Mouse (Mus musculus) ES-E14 (cell line): ENCODE results near the gene Foxp4. TPM values are rescaled to one million over a fixed set of nuclear protein-coding genes. Genes with fewer than 3 reads are reported as not detected.

Source experiments
- DNase-seq: peaks from one replicate; pipeline ENCODE4 v3.0.0-alpha.2; 2013; ENCODE audit warnings: low read depth, low spot score
- H3K27ac ChIP-seq: 2 replicates; pipeline ENCODE4 v1.5.1; 2012; ENCODE audit warnings: low read depth, mild to moderate bottlenecking, low read length, moderate library complexity, mixed read lengths; ENCODE audit not compliant: poor library complexity, insufficient read depth, severe bottlenecking
- H3K36me3 ChIP-seq: 2 replicates; pipeline ENCODE4 v1.6.1; 2012; ENCODE audit warnings: mild to moderate bottlenecking, low read length, moderate library complexity, mixed read lengths; ENCODE audit not compliant: control insufficient read depth, poor library complexity, insufficient read depth, severe bottlenecking
- H3K4me1 ChIP-seq, 2 experiments: fragments of 150-350 bp in 1 of 2; sonication (generic) in 1 of 2; 2 replicates each; pipeline ENCODE4 v1.6.1; 2012; ENCODE audit warnings: low read length in 2 of 2, mild to moderate bottlenecking in 1 of 2, mixed read lengths in 1 of 2; ENCODE audit not compliant: control insufficient read depth in 2 of 2, insufficient read depth in 2 of 2, poor library complexity in 1 of 2
- H3K4me3 ChIP-seq, 2 experiments: fragments of 150-350 bp in 1 of 2; sonication (generic) in 1 of 2; 2 replicates each; pipeline ENCODE4 v1.5.1; 2012; ENCODE audit warnings: low read length in 2 of 2, low read depth in 1 of 2, mild to moderate bottlenecking in 1 of 2, mixed read lengths in 1 of 2; ENCODE audit not compliant: insufficient read depth in 1 of 2, poor library complexity in 1 of 2, severe bottlenecking in 1 of 2
- H3K9ac ChIP-seq: 2 replicates; pipeline ENCODE4 v1.6.1; 2012; ENCODE audit warnings: low read depth, mild to moderate bottlenecking, low read length, mixed read lengths; ENCODE audit not compliant: poor library complexity, insufficient read depth, severe bottlenecking
- H3K9me3 ChIP-seq: fragments of 150-350 bp; sonication (generic); 2 replicates; pipeline ENCODE4 v1.6.1; 2012; ENCODE audit warnings: low read depth, mild to moderate bottlenecking, low read length; ENCODE audit not compliant: control insufficient read depth, insufficient read depth
- CHD2 ChIP-seq: IDR thresholded peaks from 2 replicates; pipeline ENCODE4 v1.6.1; 2014; ENCODE audit warnings: mild to moderate bottlenecking, low read depth, low read length, inconsistent platforms
- HCFC1 ChIP-seq: IDR thresholded peaks from 2 replicates; pipeline ENCODE4 v1.6.1; 2012; ENCODE audit warnings: low read length, inconsistent platforms, borderline replicate concordance; ENCODE audit not compliant: insufficient read depth
- MAFK ChIP-seq: IDR thresholded peaks from 2 replicates; pipeline ENCODE4 v1.6.1; 2014; ENCODE audit warnings: mild to moderate bottlenecking, low read depth, low read length, inconsistent platforms; ENCODE audit not compliant: insufficient read depth
- ZC3H11A ChIP-seq: IDR thresholded peaks from 2 replicates; pipeline ENCODE4 v1.6.1; 2012; ENCODE audit warnings: low read depth, mild to moderate bottlenecking, inconsistent platforms, low read length, borderline replicate concordance
- ZNF384 ChIP-seq: IDR thresholded peaks from 2 replicates; pipeline ENCODE4 v1.6.1; 2012; ENCODE audit warnings: low read depth, low read length, inconsistent platforms
- in situ Hi-C, 2 experiments: fragments of 600-800 bp; cut with MboI; formaldehyde crosslinking; loops; one replicate each; pipeline ENCODE4 v1.15.1; 2025; ENCODE audit warnings: low sequenced_read_pairs in 2 of 2, inconsistent platforms in 1 of 2; ENCODE audit not compliant: unreplicated experiment in 2 of 2
- total RNA-seq: library from RNA; depleted of rRNA; stranded (reverse); fragments of 300-350 nt; gene quantifications from 2 replicates; pipeline ENCODE4 v1.2.3, GENCODE M21; 2012; rRNA removed

Foxp4 gene
- total RNA-seq, 1 experiment = 25.2 TPM

DNA sequence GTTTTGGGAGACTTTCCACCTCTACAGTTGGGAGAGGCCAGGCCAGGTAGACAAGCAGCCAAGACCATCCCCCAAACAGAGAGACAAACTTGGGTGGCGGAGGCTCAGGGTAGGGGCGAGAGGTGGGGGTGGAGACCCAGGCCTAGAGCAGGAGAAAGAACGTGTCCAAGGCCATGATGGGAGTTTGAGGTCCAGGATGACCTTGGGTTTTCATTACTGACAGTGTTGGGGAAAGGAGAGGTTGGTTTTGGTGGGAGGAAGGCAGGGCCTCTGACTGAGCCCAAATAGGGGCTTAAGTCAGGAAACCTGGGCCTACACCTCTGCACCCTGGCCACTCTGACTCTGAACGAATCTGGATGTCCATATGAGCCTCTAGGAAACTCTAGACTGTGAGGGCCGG, 92.7 kb downstream of the Foxp4 start:
- no peak overlapping the region for H3K4me3 ChIP-seq
- H3K36me3 ChIP-seq = peaks cover 3% of the 10 kb centered on the region; the same call in 1 of the 2 replicates
- no peaks in the 10 kb centered on the region for H3K9me3 ChIP-seq
- H3K4me1 ChIP-seq = peaks cover 0 to 11% of the 10 kb centered on the region in 2 experiments; a peak in 2 of 4 replicates
- in situ Hi-C loops = no loop called here
- no peak overlapping the region for H3K9ac ChIP-seq
- peak overlapping the region; percentile 5; the same call in 1 of the 2 replicates for H3K27ac ChIP-seq
- DNase-seq = no peak
- TF ChIP-seq MAFK (no peak), CHD2 (no peak), ZC3H11A (no peak), ZNF384 (no peak), HCFC1 (no peak)

DNA sequence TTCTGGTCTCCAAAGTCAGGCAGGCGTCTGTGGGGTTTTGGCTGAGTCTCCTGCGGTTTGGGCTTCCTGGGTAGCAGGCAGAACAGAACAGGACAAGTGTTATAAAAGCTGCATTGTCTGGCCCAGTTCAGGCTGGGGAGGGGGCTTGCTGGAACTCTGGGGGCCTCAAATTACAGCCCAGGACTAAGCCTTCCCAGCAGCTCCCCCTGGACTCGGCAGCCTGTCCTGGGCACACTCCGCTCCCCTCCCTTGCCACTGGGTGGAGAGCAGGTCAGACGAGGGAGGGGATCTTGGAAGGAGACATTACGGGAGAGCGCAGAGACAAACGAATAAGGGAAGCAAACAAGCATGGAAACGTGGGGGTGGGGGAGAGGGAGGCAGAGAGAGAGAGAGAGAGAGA, 93.3 kb downstream of the Foxp4 start:
- Histone ChIP-seq H3K9me3 (no peaks in the 10 kb centered on the region), H3K4me3 (no peak overlapping the region), H3K4me1 (peaks cover 0 to 11% of the 10 kb centered on the region in 2 experiments; a peak in 2 of 4 replicates), H3K27ac (no peak overlapping the region), H3K36me3 (peaks cover 3% of the 10 kb centered on the region; the same call in 1 of the 2 replicates), H3K9ac (no peak overlapping the region)
- in situ Hi-C loops = no loop called here
- TF ChIP-seq CHD2 = no peak
- TF ChIP-seq ZNF384 = no peak
- TF ChIP-seq ZC3H11A = no peak
- TF ChIP-seq MAFK = no peak
- TF ChIP-seq HCFC1 = no peak
- DNase-seq = no peak

DNA sequence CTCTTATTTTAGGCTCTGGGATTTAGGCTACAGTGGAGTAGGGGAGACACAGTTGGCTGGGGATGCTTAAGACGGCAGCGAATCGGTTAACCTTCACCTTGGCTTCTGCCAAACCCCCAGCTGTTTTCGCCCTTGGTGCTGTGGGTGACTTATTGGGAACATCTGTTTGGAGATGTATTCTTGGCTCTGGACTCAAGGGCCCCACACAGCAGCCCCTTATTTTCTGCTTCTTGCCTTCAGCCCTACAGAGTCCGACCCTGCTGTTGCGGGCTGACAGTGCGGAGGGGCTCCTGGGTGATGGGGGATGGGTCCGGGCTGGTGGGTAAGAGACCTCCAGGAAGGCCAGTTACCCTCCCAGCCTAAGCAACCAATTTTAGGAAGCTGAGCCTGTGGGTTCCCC, 103.1 kb downstream of the Foxp4 start:
- Histone ChIP-seq H3K4me1 (peaks cover 7 to 17% of the 10 kb centered on the region in 2 experiments), H3K36me3 (peaks cover 2% of the 10 kb centered on the region; the same call in 1 of the 2 replicates), H3K9ac (no peak overlapping the region), H3K9me3 (no peaks in the 10 kb centered on the region), H3K27ac (no peak overlapping the region), H3K4me3 (no peak overlapping the region)
- no peak for DNase-seq
- in situ Hi-C loops = no loop called here
- TF ChIP-seq ZNF384 (no peak), HCFC1 (no peak), ZC3H11A (no peak), MAFK (no peak), CHD2 (no peak)

GRCm38 (mm10) chr17:47818038-47818725, 106.3 kb downstream of the Foxp4 start:
- H3K9ac ChIP-seq = no peak overlapping the region
- H3K4me1 ChIP-seq = peaks cover 5 to 41% of the 10 kb centered on the region in 2 experiments
- H3K36me3 ChIP-seq = peaks cover 5% of the 10 kb centered on the region; the same call in 1 of the 2 replicates
- H3K9me3 ChIP-seq = no peaks in the 10 kb centered on the region
- in situ Hi-C loops = no loop called here
- DNase-seq = no peak
- H3K27ac ChIP-seq = peak overlapping the region; percentile 45
- TF ChIP-seq CHD2 = no peak
- no peak for TF ChIP-seq HCFC1
- TF ChIP-seq MAFK = no peak
- no peak for TF ChIP-seq ZNF384
- TF ChIP-seq ZC3H11A = no peak
- peak overlapping the region in 1 of 2 experiments; percentile 6; a peak in 1 of 4 replicates for H3K4me3 ChIP-seq

Other genes with a start within 250 kb of the Foxp4 start
- 54.7 and 55.8 TPM in 2 replicates for gene Tomm6, start 236.3 kb downstream of the Foxp4 start, total RNA-seq
- 8.4 and 15.9 TPM in 2 replicates for gene Frs3, start 235.6 kb downstream of the Foxp4 start, total RNA-seq
- gene Gm21981, start 230.2 kb downstream of the Foxp4 start, total RNA-seq = 0.36 and 0.37 TPM in 2 replicates
- gene Prickle4, start 229.9 kb downstream of the Foxp4 start, total RNA-seq = 0.71 and 1.7 TPM in 2 replicates
- 1.7 and 3.7 TPM in 2 replicates for gene Pgc, start 197.8 kb downstream of the Foxp4 start, total RNA-seq
- 21.0 and 33.0 TPM in 2 replicates for gene Tfeb, start 187.6 kb downstream of the Foxp4 start, total RNA-seq
- gene Mdfi, start 90.0 kb downstream of the Foxp4 start, total RNA-seq = 15.6 and 25.0 TPM in 2 replicates
- not detected in 2 replicates for gene 1700122O11Rik, start 113.6 kb upstream of the Foxp4 start, total RNA-seq
- gene 1700067P10Rik, start 164.7 kb upstream of the Foxp4 start, total RNA-seq = not detected in 2 replicates
- gene 9830107B12Rik, start 221.6 kb upstream of the Foxp4 start, total RNA-seq = not detected in 2 replicates
- not detected in 2 replicates for gene A530064D06Rik, start 242.6 kb upstream of the Foxp4 start, total RNA-seq